Comparison of ENCODE assay signal across 17 mouse cellular contexts in the genomic region with DNA sequence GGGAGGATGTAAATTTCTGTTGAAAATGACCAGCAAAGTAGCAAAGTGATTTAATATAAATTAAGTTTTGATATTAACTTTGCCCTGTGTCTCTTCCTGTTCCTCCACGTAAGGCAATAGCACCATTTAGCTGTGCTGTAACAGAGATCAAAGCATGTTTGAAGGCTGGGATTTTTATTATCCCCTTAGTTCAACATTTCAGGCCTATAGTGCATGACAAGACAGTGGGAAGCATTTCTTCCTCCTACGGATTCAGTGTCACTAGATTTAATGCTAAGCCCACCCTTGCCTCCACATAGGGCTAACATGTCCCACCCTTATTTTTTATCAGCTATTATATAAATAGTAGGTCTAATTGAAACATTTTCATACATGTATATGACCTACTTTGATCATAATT.
"Had no signal": no experiment of that assay in that cellular context is flagged by ENCODE, and none has a peak within 500 bp of the region (broad histone marks: within the 10 kb centered on the region; RNA-seq: fewer than 3 reads in every experiment).

No protein-coding gene starts in this region.

- H3K27ac ChIP-seq: liver, embryonic 14.5 days; midbrain, embryonic 12.5 days; neural tube, embryonic 13.5 days; neural tube, embryonic 15.5 days had no signal

- H3K36me3 ChIP-seq: midbrain, embryonic 12.5 days; neural tube, embryonic 13.5 days; neural tube, embryonic 15.5 days had no signal

- H3K4me2 ChIP-seq: lung, embryonic 14.5 days; midbrain, embryonic 12.5 days; neural tube, embryonic 13.5 days; neural tube, embryonic 15.5 days had no signal

- DNase-seq: lung, adult 18-20 months; lung, embryonic 14.5 days; lung, postnatal 10 days; lung, postnatal 4 days; retina, postnatal 1 day; right cerebral cortex, adult 18-20 months; right cerebral cortex, postnatal 25 days; right cerebral cortex, postnatal 4 days; spleen, adult 18-20 months; thymus, adult 18-20 months; thymus, postnatal 14 days; thymus, postnatal 36 days had no signal

- H3K9me3 ChIP-seq: midbrain, embryonic 12.5 days; neural tube, embryonic 13.5 days; neural tube, embryonic 15.5 days had no signal

- H3K4me1 ChIP-seq: midbrain, embryonic 12.5 days; neural tube, embryonic 13.5 days; neural tube, embryonic 15.5 days had no signal

- H3K4me3 ChIP-seq: midbrain, embryonic 12.5 days; myocyte; neural tube, embryonic 13.5 days; neural tube, embryonic 15.5 days had no signal

- H3K9ac ChIP-seq: liver, embryonic 14.5 days; lung, embryonic 14.5 days; midbrain, embryonic 12.5 days; neural tube, embryonic 13.5 days; neural tube, embryonic 15.5 days had no signal

- H3K27me3 ChIP-seq: midbrain, embryonic 12.5 days; neural tube, embryonic 13.5 days; neural tube, embryonic 15.5 days had no signal
